Mouse (Mus musculus): ENCODE results near the gene Gm13889.

The Gm13889 gene

GRCm38 (mm10) chr2:93957785-93958175 is 779 bp upstream of the Gm13889 start:
- no peak for DNase-seq

DNA sequence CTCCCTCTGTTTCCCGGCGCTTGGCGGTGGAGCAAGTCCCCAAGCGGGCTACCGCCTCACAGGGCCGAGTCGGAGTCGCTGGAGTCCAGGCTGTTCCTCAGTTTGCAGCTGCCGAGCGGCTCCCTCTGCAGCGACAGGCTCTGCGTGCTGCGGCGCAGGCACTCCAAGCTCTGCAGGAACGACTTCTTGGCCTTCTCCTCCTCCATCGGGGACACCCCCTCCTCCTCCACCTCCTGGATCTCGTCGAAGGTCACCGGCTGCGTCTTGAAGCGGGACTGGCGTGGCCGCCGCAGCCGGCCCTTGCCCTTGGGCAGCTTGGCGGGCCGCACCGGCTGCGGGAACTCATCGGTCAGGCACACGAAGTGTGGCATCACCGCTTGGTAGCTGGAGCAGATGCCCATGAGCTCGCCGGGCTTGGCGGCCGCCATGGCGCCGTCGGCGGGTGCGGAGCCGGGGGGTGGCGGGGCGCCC is 635 bp downstream of the Gm13889 start:
- DNase-seq = peak; percentile 59

GRCm38 (mm10) chr2:93955886-93956285 is 1.1 kb downstream of the Gm13889 start:
- no peak for DNase-seq

GRCm38 (mm10) chr2:93954781-93955578 is 2.0 kb downstream of the Gm13889 start:
- DNase-seq = peak; percentile 47

DNA sequence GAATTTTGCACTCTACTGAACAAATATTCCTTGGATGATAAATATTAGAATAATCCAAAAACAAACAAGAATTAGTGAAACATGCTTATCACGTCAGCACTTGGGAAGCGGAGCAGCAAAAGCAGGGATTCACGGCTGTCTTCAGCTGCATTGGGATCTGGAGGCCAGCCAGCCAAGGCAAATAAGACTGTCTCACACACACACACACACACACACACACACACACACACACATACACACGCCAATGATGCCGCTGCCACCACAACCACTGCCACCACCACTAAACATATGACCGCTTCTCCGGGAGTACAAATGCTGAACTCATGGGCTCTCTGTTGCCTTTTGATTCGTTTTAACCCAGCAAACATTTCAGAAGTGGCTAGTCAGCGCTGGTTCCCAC is 3.3 kb downstream of the Gm13889 start:
- DNase-seq = no peak

DNA sequence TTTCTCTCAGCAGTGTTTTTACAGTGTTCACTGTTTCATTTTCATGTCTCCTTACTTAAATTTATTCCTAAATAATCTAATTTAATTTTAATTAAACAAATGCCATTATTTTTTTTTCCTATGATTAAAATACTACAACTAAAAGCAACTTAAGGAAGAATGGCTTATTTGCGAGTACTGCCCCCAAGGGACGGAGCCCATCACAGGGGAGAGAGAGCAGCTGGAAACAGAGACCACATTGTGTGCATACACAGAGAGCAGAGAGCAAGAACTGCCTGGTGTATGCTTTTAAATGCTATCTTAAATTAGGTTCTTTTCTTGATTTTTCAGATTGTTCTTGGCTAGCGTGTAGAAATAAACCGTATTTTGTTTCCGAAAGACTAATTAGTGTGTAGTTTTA is 10.0 kb downstream of the Gm13889 start:
- no peak for DNase-seq

- DNase-seq = no peak
Measured at GRCm38 (mm10) chr2:93944855-93945254, 12.1 kb downstream of the Gm13889 start.

DNA sequence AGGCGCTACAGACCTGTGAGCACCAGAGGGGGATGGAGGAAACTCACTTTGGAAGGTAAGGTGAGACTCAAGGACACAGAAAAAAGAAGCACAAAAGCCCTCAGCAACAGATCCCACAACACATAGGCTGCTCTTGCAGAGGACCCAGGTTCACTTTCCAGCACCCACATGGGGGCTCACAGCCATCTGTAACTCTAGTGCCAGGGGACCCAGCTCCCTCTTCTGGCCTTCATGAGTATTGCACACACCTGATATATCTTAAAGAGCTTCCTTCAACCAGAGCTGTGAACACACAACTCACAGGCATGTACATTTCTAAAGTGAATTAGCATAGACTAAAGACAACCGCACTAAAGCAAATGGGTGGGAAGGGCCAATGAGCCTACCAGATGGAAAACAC is 12.9 kb downstream of the Gm13889 start:
- DNase-seq = no peak

GRCm38 (mm10) chr2:93941670-93942069 is 15.3 kb downstream of the Gm13889 start:
- no peak for DNase-seq

DNA sequence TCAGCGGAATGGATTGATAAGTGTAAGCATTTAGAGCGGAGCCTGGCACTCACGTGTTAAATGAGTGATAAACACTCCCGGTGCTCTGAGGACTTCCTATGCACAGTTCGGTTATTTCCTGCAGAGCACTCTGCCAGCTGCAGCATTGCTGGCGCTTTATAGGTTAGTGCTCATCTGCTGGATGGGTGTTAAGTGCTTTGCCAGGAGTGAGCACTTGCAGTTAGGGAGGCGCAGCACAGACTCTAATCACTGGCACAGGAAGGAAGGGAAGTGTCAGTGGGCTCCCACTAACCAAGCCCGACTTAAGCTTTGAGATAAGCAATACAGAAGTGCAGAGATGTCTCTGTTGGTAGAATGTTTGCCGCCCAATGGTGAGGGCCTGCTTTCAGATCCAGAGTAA is 18.5 kb downstream of the Gm13889 start:
- no peak for DNase-seq

- DNase-seq = no peak
Measured at GRCm38 (mm10) chr2:93928866-93929265, 28.1 kb downstream of the Gm13889 start.

DNA sequence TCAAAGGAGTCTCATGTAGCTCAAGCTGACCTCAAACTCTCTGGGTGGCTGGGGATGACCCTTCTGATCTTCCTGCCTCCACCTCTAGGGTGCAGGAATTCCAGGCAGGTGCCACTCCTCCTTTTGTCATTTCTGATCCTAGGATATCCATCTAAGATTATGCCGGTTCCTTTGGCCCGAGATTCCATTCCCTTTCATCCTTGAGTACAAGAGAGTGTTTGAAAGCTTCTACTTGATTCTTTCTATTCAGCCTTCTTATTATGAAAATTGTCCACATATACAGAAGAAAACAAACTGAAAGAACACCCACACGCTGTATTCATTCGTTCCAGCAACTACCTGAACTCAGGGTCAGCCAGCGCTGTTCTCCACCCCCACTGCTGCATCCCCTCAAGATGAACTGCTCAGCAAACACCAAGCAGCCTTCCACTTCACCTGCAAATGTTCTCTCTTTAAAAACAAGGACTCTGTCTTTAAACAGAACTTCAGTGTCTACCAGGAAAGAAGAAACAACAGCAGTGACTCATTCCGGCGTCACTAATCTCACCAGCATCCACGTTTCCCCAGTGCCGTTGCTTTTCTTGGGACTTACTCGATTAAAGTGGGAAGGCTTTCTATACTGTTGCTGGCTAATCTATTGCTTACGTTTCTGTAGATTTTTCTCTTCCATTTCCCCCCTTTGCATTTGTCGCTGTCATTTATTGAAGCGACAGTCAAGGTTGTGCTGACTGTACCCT is 29.1 kb downstream of the Gm13889 start:
- DNase-seq = no peak

- DNase-seq = no peak
Measured at GRCm38 (mm10) chr2:93926141-93926540, 30.9 kb downstream of the Gm13889 start.

- DNase-seq = no peak
Measured at GRCm38 (mm10) chr2:93919093-93919492, 37.9 kb downstream of the Gm13889 start.

DNA sequence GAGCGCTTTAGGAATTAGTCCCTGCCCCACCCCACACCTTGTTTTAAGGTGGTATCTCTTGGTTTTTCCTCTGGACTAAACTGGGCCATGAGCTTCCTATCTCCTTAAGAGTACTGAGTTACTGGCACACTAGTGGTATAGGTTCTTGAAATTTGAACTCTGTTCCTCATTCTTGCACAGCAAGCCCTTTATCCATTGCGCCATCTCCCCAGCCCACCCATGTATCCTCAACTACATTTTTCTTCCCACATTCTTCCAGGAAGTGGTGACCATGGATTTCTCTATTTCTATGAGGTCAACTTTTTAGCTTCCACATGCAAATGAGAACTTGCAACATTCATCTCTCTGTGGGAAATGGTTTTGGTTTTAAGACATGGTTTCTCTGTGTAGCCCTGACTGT is 43.4 kb downstream of the Gm13889 start:
- no peak for DNase-seq

DNA sequence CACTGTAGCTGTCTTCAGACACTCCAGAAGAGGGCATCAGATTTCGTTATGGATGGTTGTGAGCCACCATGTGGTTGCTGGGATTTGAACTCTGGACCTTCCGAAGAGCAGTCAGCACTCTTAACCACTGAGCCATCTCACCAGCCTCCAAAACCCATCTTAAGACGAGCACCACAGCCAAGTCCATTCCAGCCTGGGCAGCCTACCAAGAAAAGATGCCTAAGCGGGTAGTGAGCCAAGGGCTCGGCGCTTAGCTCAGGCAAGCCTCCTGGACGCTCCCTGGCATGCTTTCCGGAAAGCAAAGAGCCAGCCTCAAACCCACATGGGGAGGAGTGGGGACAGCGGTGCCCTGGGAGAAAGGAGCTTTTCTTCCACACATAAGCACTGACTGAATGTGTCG is 45.1 kb downstream of the Gm13889 start:
- peak; percentile 54 for DNase-seq

DNA sequence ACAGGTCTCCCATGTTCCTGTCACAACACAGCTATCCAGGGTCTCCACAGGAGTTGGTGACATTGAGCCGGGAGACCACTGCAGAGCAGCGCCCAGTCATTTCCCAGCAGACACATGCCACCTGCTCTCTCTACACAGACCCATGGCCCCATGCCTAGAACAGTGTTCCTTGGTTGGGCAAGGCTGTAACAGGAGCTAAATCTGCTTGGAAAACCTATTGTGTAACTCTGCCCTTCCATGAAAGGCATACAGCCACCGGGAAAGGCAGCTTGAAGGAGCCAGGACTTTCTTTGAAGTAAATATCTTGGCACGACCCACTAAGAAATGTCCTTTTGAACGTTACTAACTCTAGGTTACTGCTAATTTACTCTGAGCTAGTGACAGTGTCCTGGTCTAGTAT is 47.3 kb downstream of the Gm13889 start:
- no peak for DNase-seq

DNA sequence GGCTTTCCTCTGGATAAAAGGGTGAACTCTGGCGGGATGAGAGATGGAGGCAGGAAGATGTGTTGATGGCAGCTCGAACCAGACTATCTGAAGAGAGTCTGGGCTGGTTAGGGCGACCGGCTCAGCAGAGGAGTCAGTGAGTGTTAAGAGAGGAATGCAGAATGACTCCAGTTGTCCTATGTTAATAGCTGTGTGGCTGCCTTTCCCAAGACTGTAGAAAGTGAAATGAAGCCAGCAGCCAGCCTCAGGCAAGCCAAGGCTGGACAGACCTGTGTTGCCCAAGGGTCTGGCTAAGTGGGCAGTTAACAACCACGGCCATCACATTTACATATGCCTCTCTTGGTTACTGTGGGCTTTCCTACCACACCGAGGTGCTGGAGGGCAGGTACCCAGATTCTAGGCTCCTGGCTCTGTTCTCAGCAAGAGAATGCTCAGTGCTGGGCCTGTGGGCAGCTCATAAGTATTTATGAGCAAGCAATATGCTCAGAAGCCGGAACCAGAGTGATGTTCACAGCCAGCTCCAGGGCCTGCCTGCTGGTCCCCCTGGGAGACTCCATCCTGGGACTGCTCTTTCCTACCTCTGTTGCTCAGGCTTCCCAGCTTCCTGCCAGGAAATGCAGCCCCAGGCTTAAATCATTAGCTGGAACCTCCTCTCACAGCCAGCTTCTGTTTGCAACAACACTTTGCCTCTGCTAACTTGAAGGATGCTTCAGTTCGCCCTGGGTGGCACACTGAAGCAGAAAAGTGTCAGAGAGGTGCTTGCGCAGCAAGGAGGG is 49.3 kb downstream of the Gm13889 start:
- no peak for DNase-seq

DNA sequence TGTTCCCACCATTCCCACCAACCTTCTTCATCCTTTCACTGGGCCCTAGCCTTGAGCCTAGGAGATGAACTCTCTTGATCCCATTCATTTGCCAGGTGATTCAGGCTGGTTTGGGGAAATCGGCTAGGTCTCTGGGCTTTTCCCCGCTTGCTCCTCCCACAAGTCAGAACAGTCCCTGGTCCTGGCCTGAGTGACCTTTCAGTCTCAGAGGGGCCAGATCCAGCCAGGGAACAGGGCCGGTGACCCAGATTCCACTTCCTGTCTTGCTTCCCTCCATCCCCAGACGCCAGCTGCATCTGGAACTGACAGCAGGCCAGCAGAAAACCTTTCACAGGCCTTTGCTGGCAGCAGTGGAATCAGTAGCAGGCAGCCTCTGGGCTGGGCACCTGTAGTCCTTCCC is 50.7 kb downstream of the Gm13889 start:
- no peak for DNase-seq
